Mouse (Mus musculus) kidney, postnatal 14 days (tissue): ENCODE data around the gene Gabarapl2.
"Not testable (repeated sequence)": the region's sequence is repeated elsewhere in the genome, so short reads cannot be mapped to it uniquely, and the experiment has no call there.

Experiments
- DNase-seq: peaks from one replicate; pipeline ENCODE4 v3.0.0; 2022; ENCODE audit warnings: mixed read lengths

Gene Gabarapl2

DNA sequence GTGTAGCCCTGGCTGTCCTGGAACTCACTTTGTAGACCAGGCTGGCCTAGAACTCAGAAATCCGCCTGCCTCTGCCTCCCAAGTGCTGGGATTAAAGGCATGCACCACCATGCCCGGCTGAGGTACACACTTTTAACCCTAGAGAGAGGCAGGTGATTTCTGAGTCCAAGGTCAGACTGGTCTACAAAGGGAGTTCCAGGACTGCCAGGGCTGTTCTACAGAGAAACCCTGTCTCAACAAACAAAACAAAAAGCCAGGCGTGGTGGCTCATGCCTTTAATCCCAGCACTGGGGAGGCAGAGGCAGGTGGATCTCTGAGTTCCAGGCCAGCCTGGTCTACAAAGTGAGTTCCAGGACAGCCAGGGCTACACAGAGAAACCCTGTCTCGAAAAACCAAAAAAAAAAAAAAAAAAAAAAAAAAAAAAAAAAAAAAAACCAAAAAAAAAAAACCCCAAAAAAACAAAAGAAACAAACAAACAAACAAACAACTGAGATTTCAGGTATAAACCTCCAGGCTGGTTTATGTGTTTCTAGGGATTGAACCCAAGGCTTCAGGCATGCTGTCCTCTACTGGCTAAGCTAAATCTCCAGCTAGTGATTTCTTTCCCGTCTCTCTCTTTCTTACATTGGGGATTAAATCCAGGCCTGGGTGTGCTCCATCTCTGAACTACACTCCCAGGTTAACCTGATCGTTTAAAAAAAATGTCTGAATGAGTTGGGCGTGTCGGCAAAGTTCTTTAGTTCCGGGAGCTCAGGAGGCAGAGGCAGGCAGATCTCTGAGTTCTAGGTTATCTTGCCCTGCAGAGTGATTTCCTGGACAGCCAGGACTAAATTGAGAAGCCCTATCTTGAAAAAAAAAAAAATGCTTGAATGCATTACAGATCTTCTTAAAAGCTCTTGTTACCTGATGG lies 2.2 kb upstream of the Gabarapl2 start:
- DNase-seq: not testable (repeated sequence)

DNA sequence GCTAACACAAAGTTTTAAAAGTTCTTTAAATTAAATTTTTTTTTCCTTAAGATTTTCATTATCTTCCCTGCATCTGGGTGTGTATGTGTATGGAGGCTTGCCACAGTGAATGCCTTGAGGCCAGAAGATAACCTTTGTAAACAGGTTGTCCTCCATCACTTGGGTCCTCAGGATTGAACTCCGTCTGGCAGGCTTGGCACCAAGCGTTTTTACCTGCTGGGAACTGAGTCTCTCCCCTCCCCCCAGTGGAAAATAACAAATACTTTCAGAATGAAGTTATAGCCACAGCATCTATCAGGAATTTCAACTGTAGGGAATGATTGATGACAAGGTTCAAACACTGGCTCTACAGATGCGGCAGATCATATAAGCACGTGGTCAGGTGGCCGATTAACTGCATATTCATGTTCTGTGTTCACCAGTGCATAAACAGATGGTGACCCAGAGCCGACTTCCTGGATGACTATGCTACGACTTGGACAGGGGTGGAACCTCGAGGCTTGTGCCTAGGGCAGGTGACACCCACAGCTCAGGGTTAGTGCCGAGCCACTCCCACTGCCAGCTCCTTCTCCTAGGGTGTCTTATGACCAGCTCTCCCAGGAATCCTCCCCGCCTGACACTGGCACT lies 874 bp upstream of the Gabarapl2 start:
- DNase-seq: peak; percentile 74

DNA sequence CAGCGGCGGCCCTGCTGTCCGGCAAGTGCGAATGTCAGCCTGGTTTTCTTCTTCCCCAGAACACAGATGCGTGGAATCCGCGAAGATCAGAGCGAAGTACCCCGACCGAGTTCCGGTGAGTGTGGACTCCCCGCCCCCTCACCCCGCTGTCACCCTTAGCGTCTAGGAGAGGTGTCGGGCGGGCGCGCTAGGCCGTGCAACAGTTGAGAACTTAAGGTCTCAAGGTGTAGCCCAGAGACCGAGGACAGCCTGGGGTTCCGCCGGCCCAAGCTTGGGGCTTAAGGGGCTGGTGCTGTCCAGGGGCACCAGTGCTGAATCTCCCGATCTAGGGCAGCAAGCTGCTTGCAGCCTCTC lies 575 bp downstream of the Gabarapl2 start:
- DNase-seq: peak; percentile 59

DNA sequence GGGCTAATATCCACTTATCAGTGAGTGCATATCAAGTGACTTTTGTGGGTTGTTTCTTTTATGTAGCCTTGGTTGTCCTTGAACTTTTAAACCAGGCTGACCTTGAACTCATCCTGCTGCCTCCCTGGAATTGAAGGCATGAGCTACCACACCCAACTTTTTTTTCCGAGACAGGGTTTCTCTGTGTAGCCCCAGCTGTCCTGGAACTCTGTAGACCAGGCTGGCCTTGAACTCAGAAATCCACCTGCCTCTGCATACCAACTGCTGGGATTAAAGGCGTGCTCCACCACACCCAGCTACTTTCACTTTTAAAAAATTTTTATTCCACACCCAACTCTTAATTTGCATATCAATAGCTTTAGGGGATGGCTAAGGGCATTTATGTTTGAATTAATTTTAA lies 3.0 kb downstream of the Gabarapl2 start:
- DNase-seq: no peak

DNA sequence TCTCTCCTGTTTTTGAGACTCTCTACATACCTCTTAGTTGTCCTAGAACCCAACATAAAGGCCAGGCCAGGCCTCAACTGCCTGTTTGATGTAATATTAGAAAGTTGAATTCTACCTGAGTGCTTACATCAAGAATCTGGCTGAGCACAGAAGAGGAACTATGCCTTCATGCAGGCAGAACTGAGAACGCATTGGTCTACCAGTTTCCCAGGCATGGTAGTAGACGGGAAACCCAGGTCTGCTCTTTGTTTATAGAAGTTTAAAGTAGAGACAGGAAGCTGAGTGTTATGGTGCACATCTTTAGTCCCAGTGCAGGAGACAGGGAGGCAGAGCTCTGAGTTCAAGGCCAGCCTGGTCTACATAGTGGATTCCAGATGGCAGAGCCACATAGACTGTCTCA lies 6.6 kb downstream of the Gabarapl2 start:
- DNase-seq: no peak

DNA sequence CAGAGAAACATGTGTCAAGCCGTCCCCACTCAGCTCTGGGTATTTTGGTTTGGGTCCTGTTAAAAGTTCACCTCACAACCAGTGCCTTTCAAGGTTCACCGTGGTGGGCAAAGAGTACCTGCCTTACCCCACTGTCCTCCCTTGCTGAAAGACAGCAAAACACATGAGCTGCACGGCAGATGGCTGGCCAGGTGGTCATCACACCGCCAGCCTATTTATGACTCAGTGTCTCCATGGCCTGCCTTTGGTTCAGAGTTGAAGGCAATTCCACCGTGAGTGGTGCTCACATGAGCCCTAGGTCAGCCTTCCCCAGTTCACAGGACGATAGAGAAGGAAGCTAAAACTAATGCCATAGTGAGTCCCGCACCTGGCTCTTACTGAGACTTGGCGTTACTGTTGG lies 7.5 kb downstream of the Gabarapl2 start:
- DNase-seq: no peak

DNA sequence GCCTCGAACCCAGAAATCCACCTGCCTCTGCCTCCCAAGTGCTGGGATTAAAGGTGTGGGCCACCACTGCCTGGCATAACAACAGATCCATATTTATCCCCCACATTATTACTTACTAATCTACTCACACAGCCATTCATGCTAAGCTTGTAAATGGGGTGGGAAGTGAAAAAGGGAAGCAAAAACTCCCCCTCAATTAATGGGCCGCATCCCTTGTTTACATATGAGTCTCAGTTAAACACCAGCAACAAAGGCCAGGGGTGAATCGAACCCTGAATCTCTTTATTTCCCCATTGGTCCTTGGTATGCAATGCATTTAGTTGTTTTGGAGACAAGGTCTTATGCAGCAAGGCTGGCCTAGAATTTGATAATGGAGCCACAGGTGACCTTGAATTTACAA lies 10.3 kb downstream of the Gabarapl2 start:
- DNase-seq: no peak

DNA sequence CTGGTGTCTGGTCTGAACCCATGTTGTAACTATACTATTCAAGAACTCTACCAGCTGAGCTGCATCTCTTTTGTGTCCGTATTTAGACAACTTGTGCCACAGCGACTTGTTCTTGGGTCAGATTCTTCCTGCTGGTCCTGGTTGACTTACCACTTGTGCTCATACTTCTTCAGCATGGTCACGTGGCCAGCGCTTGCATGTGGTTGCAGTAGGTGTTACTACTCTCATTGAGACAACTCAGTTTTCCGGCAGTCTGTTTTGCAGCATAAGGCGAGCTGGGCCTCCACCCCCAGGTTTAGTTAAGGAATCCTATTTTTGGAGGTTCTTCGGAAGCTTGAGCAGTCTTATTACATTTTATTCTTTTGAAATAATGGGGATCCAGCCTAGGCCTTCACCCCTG lies 10.8 kb downstream of the Gabarapl2 start:
- DNase-seq: no peak

DNA sequence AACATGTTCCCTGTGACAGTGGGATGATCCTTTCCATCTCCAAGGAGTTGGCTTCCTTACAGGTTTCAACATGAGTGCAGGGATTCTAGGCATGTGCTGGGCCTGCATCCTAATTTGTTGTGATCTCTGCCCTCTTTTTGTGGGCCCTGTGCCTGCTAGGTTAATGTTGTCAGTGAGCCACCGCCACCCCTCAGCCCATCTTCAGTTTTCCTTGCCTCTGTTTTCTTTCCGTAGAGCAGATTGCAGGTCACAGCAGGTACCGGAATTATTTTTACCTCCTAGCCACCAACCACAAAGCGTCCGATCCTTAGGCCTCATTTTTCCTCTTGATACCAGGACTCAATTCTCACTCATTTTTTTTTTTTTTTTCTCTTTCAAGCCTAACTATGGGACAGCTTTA lies 11.4 kb downstream of the Gabarapl2 start:
- no peak for DNase-seq

DNA sequence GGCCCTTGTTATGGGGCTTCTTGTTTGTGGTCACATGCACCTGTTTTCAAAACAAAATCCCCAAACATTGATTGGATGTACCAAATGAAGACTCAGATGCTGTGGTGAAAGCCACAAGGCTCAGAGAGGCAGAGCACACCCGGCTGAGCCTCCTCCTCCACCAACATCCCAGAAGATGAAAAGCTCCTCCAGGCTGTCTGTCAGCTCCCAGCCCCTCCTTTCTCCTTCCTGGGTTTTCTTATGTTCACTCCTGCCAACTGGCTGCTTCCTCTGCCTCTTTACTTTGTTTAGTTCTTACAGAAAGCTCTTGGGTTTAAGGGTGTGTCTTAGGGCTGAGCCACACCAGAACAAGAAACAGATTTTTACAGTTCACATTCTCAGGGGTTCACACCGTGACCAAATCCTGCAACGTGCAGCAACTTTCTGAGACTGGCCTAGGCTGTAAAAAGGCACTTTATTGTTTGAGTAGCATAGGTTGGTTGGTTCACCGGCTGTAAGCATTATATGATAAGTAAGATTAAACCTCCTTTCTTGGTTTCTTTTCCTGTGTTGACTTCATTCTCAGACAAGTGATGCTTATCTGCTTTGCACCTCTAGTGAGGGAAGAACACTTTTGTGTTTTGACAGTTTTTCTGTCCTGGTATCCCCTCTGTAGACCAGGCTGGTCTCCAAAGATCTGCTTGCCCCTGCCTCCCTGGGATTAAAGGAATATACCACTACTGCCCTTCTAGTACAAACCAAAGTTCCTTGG lies 14.5 kb downstream of the Gabarapl2 start:
- DNase-seq: no peak

DNA sequence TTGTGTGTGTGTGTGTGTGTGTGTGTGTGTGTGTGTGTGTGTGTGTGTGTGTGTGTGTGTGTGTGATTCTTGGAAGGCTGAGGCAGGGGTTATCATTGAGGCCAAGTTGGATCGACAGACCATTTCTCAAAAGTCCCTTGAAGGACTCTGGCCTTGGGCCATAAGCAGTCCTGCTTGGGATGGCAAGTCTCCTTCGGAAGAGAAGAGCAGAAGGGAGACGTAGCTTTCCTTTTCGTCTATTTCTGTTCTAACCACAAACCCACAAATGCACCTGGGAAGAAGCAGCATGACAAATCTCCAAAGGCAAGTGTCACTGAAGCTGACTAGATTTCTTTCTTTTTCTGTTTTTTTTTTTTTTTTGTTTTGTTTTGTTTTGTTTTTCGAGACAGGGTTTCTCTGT lies 15.4 kb downstream of the Gabarapl2 start:
- no peak for DNase-seq

DNA sequence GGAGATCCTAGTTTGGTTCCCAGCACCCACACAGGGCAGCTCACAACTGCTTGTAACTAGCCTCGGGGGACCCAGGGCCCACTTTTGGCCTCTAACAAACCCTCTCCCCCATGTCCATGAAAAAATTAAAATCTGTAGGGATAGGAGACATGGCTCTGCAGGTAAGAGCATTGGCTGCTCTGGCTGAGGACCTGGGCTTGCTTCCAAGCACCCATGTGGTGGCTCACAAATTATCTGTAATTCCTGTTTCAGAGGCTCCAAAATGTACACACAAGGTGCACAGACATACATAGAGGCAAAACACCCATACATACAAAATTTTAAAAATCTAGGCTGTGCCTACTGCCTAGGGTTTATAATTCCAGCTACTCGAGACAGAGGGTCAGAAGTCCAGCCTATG lies 16.7 kb downstream of the Gabarapl2 start:
- DNase-seq: no peak

DNA sequence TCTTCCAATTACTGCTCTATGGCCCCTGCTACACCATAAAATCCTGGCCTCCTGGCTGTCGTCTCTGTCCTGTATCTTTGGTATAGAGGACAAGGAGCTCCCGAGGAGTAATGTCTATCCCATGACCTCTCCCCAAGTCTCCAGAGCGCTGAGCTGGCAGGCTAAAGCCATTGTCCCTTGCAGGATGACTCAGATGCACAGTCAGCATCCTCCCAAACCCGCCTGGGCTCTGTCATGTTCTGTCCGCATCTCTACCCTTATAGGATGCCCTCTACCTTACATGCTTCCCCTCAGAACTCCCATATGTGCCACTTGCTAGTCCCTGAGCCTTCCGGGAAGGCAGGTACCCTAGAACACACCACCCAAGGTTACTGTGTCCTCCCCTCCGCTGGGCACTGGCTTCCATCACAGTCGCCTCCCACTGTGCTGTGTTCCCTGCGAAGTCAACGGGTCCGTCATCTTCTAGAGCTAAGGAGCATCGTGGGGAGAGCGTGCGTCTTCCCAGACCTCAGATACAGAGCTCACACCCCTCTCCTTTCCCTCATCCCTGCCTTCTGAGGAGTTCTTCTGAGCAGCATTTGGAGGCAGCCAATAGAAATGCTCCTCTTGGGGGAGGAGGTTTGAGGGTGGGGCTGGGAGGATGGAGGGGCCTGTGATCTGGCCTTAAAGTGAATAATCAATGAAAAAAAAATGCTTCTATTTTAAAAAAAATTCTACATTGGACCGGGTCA lies 20.3 kb downstream of the Gabarapl2 start:
- DNase-seq: no peak

DNA sequence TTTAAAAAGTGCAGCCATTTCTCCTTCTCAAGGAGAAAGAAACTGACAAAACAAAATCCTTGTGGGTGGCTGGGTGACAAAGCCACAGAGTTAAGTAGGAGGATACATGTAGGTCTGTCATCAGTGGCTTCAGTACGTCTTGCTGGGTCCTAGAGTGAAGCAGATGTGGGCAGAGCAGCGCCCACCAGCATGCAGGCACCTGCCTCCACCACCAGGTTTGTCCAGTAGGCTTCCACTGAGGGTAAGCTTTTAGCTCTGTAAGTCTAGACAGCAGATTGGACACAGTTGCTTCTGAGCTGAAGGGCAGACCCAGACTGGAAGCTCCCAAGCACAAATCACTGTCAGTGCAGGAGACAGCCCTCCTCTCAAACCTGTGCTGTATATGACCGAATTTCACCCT lies 20.8 kb downstream of the Gabarapl2 start:
- DNase-seq: no peak

DNA sequence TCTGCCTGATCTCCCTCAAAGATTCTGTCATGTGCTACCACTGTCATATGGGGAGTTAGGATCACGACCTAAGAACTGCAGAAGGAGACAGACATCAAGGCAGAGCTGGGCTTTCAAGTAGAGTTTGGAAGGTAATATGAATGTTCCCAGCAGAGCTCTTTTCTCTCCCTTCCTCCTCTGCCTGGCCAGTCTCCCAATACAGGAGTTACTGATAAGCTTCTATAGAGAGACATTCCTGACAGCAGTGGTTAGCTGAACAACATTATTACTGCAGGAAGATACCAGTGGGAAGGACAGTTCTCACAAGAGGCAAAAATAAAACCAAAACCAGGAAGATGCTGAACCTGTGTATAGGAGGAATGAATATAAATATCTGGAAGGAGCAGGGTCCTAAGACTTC lies 22.1 kb downstream of the Gabarapl2 start:
- DNase-seq: no peak

DNA sequence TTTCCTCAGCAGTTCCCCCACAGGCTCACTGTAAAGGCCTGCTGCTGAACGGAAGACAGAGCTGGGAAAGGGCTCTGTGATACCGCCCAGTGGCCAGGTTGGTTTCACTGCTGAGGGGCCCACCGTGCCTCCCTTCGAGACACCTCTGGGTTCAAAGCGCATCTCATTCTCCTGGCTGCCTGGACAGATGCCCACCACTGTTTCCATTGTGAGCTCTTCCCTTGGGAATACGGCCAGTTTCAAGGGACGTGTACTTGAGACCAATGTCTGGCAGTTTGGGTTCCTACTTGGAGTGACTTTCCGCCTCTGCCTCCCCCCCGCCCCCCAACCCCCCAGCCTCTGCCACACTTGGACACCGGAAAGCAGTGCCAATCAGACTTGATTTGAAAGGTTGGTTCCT lies 22.6 kb downstream of the Gabarapl2 start:
- no peak for DNase-seq

DNA sequence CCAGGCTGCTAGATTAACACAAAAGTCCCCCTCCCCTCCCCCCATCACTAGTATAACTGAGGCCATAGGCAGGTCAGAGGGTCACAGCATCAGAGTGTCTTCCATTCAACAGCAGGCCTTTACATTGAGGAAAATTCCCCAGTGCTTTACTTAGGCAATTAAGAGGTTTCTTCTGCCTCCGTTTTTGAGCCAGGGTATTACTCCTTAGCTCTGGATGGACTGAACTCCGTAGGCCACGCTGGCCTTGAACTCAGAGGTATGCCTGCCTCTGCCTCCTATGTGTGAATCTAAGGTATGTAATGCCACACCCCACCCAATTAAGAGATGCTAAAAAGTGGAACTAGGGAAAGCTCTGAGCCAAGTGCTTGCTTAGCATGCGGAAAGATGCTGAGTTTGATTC lies 23.0 kb downstream of the Gabarapl2 start:
- no peak for DNase-seq

DNA sequence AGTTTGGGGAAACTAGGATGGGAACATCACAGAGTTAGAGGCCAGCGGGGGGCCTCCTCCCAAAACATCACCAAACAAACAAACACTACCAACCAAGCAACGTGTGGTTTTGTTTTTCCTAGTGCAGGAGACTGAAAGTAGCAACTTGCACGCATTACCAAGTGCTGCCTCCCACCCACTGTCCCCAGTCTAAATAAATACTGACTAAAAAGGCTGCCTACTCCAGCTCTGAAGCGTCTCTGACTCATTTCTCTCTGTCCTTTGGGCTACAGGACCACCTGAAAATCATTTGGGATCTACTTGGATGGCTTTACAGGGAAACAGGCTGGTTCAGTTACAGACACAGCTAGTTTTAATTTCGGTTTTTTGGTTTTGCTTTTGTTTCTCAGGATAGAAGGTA lies 23.8 kb downstream of the Gabarapl2 start:
- DNase-seq: no peak

DNA sequence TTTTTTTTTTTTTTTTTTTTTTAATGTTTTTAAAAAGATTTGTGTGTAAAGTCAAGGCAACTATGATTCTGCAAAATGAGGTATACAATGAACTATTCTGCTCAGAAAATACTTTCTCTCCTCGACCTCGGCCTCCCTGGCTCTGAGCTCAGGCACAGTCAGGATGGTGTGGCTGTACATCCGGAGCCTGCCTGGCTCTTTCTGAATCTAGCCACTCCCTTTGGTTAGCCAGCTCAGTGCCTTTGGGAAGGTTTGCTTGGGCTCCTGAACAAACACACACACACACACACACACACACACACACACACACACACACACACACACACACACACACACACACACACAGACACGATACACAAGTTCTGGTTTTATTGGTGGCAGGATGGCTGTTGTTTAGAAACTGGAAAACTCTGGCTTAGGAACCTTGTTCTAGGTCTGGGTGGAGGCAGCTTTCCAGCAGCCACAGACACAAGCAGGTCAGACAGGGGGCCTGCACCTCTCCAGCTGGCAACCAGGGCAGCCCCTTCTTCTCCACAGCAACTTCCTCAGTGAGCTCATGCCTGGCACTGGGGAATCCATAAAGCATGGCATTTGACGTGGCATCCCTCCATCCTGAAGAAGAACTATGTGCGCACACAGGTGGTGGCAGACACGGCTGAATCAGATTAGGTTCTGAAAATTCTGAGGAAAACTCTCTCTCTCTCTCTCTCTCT lies 24.5 kb downstream of the Gabarapl2 start:
- DNase-seq: no peak

DNA sequence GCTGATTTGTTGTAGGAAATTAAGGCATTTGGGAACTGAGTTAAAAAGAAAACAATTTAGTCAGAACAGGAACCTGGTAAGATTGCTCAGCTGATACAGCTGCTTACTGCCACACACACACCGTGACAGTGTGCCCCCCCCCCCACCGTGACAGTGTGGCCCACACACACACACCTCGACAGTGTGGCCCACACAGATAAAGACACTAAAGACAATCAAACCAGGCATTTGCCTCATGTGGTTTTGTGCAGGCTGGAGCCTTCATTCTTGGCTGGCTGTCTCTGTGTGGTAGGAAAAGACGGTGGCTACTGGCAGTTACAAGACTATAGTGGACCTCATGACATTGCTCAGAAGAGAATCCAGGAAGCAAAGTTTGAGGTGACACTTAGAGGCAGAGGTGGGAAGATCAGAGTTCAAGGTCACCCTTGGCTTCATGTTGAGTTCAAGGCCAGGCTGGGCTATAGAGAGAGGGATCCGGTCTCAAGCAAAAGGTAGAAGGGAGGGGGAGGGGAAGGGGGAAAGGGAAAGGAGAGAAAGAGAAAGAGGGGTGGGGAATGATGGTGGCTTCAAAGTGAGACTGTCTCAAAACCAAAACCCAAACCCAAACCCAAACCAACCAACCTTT lies 26.9 kb downstream of the Gabarapl2 start:
- DNase-seq: no peak

DNA sequence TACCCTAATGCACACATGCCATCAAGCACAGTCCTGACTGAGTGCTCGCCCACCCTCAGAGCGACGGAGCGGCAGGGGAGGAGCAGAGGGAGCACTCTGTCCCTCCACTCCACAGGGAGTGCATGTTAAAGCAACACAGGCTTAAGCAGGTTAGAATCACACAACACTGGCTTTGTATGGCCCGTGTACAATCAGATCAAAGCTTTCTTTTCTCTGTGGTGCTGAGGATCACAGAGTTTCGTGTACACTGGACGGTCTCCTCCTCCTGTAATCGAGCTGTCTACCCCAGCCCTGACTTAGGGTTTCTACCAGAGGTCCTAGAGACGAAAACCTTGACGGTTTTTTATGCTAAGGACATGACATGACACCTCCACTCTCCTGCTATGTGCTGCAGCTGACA lies 28.0 kb downstream of the Gabarapl2 start:
- DNase-seq: no peak

DNA sequence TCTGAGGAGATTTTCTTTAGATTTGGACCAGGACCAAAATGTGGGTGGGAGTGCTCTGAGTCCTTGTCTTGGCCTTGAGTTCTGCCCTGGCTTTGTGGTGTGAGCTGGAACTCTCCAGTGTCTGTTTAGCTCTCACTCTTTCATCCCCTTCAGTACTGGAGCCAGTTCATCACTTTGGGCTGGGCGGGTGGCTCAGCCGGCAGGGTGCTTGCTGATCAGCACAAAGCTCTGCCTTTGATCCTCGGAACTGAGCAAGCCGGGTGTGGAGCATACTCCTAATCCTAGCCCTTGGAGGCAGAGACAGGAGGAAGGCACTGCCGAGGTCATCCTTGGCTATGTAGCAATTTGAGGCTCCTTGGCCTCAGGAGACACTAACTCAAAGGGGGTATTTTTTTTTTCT lies 28.5 kb downstream of the Gabarapl2 start:
- DNase-seq: no peak
